Mouse (Mus musculus) liver, adult 2 months (tissue): ENCODE measurements around the gene Cacna1i.

Experiments used
- CTCF ChIP-seq: fragments of 200-500 bp; IDR thresholded peaks from 2 replicates; pipeline ENCODE4 v1.5.1; 2011; ENCODE audit warnings: low read depth, low read length, control low read depth
- POLR2A ChIP-seq: fragments of 200-500 bp; IDR thresholded peaks from 2 replicates; pipeline ENCODE4 v1.6.1; 2011; ENCODE audit warnings: low read length, control low read depth; ENCODE audit not compliant: insufficient read depth; ENCODE audit errors: extremely low read depth

DNA sequence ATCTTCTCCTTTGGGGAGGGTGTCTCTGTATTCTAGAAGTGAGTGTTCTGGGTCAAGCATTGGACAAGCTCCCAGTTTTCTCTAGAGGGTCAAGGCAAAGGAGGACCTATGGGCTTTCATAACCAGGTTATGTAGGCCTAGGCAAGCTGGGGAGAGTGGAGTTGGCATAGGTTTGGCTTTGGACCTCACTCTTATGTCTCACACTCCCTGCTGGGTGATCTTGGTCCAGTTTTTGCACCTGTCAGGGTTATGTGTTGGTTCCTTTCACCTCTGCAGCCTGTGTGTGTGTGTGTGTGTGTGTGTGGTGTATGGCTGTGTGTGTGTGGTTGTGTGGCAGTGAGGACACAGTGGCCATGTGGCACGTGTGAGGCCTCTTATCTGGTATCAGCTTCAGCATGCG is 8.0 kb upstream of the Cacna1i start:
- TF ChIP-seq CTCF (no peak), POLR2A (no peak)
